Mouse (Mus musculus) A20 (cell line): ENCODE measurements at regions not wholly inside any gene's neighbourhood (a gene's known extent, or its start where the extent isn't known, plus 50 kb on each side); places are given as distances from the start of the nearest gene placed in this dataset.

ENCODE experiments used
- DNase-seq: peaks from one replicate; pipeline ENCODE4 v3.0.0-alpha.2; 2011; ENCODE audit warnings: low read depth, low spot score

- no peak for DNase-seq
These were observed 106.3 kb downstream of the Cysltr2 start for GRCm38 (mm10) chr14:72942571-72942970.

GRCm38 (mm10) chr14:72939067-72939393, 109.9 kb downstream of the Cysltr2 start:
- DNase-seq, result no peak

- DNase-seq, result peak; percentile 90
These were observed 110.4 kb downstream of the Cysltr2 start for GRCm38 (mm10) chr14:72938382-72939066.

GRCm38 (mm10) chr14:72933598-72933997, 115.3 kb downstream of the Cysltr2 start:
- peak; percentile 76 for DNase-seq

- no peak for DNase-seq
These were observed 116.6 kb downstream of the Cysltr2 start for GRCm38 (mm10) chr14:72932296-72932695.

- no peak for DNase-seq
These were observed 147.6 kb downstream of the Cysltr2 start for GRCm38 (mm10) chr14:72901171-72901926.

- no peak for DNase-seq
These were observed 149.3 kb downstream of the Cysltr2 start for GRCm38 (mm10) chr14:72899630-72900029.

- DNase-seq, result no peak
These were observed 156.6 kb downstream of the Cysltr2 start for GRCm38 (mm10) chr14:72892316-72892715.

- DNase-seq, result no peak
These were observed 159.3 kb downstream of the Cysltr2 start for GRCm38 (mm10) chr14:72889663-72890062.

- no peak for DNase-seq
These were observed 161.3 kb downstream of the Cysltr2 start for GRCm38 (mm10) chr14:72887470-72888071.

- DNase-seq, result no peak
These were observed 162.0 kb downstream of the Cysltr2 start for GRCm38 (mm10) chr14:72886935-72887369.

GRCm38 (mm10) chr14:72885824-72886223, 163.1 kb downstream of the Cysltr2 start:
- DNase-seq, result no peak

GRCm38 (mm10) chr14:72884561-72884960, 164.4 kb downstream of the Cysltr2 start:
- DNase-seq, result no peak

- DNase-seq, result no peak
These were observed 167.3 kb upstream of the Fndc3a start for GRCm38 (mm10) chr14:72877132-72877531.

- no peak for DNase-seq
These were observed 163.7 kb upstream of the Fndc3a start for GRCm38 (mm10) chr14:72873494-72873893.

- DNase-seq, result no peak
These were observed 159.5 kb upstream of the Fndc3a start for GRCm38 (mm10) chr14:72869188-72869749.

GRCm38 (mm10) chr14:72866896-72867295, 157.1 kb upstream of the Fndc3a start:
- no peak for DNase-seq

- no peak for DNase-seq
These were observed 155.7 kb upstream of the Fndc3a start for GRCm38 (mm10) chr14:72865531-72865930.

- DNase-seq, result peak; percentile 84
These were observed 155.0 kb upstream of the Fndc3a start for GRCm38 (mm10) chr14:72864792-72865191.

- DNase-seq, result peak; percentile 46
These were observed 154.3 kb upstream of the Fndc3a start for GRCm38 (mm10) chr14:72864130-72864529.

- DNase-seq, result peak; percentile 16
These were observed 153.2 kb upstream of the Fndc3a start for GRCm38 (mm10) chr14:72862806-72863526.

- no peak for DNase-seq
These were observed 144.4 kb upstream of the Fndc3a start for GRCm38 (mm10) chr14:72854226-72854625.
